Mouse (Mus musculus) small intestine, adult 2 months (tissue): ENCODE results near the gene Mri1. TPM values are rescaled to one million over a fixed set of nuclear protein-coding genes. Genes with fewer than 3 reads are reported as not detected.

Experiments used
- H3K27ac ChIP-seq: fragments of 200-500 bp; 2 replicates; pipeline ENCODE4 v1.5.1; 2012; ENCODE audit warnings: low read depth, low read length, control low read depth, inconsistent platforms; ENCODE audit not compliant: insufficient read depth
- H3K27me3 ChIP-seq: fragments of 200-500 bp; 2 replicates; pipeline ENCODE4 v1.6.1; 2012; ENCODE audit warnings: mild to moderate bottlenecking, moderate library complexity, low read length, inconsistent platforms; ENCODE audit not compliant: control insufficient read depth, insufficient read depth
- H3K36me3 ChIP-seq: fragments of 200-500 bp; 2 replicates; pipeline ENCODE4 v1.6.1; 2012; ENCODE audit warnings: mild to moderate bottlenecking, low read length, control low read depth, inconsistent platforms; ENCODE audit not compliant: control insufficient read depth, insufficient read depth
- H3K4me1 ChIP-seq: fragments of 200-500 bp; 2 replicates; pipeline ENCODE4 v1.6.1; 2012; ENCODE audit warnings: low read length, inconsistent platforms, mixed read lengths; ENCODE audit not compliant: control insufficient read depth, insufficient read depth, insufficient read length
- H3K4me3 ChIP-seq: fragments of 200-500 bp; 2 replicates; pipeline ENCODE4 v1.5.1; 2012; ENCODE audit warnings: low read depth, mild to moderate bottlenecking, control low read depth, inconsistent platforms, low read length, moderate library complexity
- CTCF ChIP-seq: fragments of 200-500 bp; IDR thresholded peaks from 2 replicates; pipeline ENCODE4 v1.5.1; 2012; ENCODE audit warnings: low read depth, mild to moderate bottlenecking, control low read depth, inconsistent platforms, low read length, moderate library complexity, mixed read lengths; ENCODE audit not compliant: insufficient replicate concordance, insufficient read length; ENCODE audit errors: extremely low read depth
- POLR2A ChIP-seq: fragments of 200-500 bp; IDR thresholded peaks from 2 replicates; pipeline ENCODE4 v1.6.1; 2012; ENCODE audit warnings: low read depth, mild to moderate bottlenecking, control low read depth, inconsistent platforms, low read length, moderate library complexity
- WGBS: fragments of 180-500 bp; shearing (Covaris S2); methylation state at CpG from one replicate; pipeline ENCODE4 v1.1.7; 2018; 5-methylcytosine and 5-hydroxymethylcytosine counted together
- polyA plus RNA-seq: library from polyadenylated mRNA; depleted of rRNA; stranded (reverse); fragments of >200 nt; gene quantifications from 2 replicates; pipeline ENCODE4 v1.2.3, GENCODE M21; 2012; rRNA removed

Mri1 gene
- polyA plus RNA-seq, 1 experiment = 76.0 TPM

DNA sequence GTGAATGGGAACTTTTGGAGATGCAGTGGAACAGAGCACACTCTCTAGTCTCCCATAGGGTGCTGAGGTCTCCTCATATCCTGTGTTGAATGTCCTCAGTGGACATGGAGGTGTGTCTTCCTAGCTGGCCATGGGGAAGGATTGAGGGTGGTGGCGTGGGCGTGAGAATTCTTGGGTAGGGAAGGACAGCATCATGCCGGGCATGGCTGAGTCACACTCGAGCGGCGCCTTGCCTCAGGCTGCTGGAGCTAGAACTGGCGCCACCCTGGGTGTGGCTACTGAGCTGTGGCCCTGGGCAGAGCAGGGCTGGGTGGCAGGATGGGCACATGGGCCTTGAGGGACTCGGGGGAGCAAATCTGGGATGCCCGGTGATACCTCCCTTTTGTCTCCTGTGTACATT, 54.7 kb downstream of the Mri1 start:
- Histone ChIP-seq H3K4me3 (peak overlapping the region; percentile 94), H3K36me3 (peaks cover 1% of the 10 kb centered on the region; the same call in 1 of the 2 replicates), H3K4me1 (peaks cover 28% of the 10 kb centered on the region), H3K27ac (peak overlapping the region; percentile 97), H3K27me3 (no peaks in the 10 kb centered on the region)
- no peak for TF ChIP-seq POLR2A
- no peak for TF ChIP-seq CTCF
- WGBS = 47% methylated on average over 9 of the region's 9 CpGs

DNA sequence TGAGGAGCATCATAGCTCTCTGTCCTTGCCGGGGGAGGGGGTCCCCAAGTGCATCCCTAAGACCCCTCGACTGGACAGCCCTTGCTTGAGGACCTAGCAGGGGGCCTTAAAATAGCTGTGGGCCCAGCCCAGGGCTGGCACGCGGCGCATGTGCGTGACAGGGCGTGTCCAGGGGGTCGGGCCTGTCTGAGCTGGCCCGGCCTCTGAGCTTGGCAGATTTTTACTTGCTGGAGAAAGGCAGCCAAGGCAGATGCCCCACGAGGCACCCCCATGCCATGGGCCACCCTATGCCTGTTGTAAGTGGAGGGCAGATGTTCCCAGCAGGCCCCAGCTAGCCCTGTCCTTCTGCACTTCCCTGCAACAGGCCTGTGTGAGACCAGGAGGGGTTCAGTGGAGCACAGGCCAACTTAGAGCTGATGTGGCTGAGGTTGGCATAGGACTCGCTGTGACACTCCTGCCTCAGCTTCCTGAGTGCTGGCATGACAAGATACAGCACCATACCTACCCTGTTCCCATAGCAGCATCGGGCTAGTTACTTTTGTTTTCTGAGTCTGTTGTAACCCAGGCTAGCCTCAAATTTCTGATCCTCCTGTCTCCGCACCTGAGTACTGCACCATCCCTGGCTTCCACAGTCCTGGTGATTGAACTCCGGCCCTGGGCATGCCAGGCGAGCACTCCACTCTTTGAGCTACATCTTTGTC, 55.4 kb downstream of the Mri1 start:
- H3K27me3 ChIP-seq = no peaks in the 10 kb centered on the region
- H3K27ac ChIP-seq = peak overlapping the region; percentile 97
- peaks cover under 1% of the 10 kb centered on the region; the same call in 1 of the 2 replicates for H3K36me3 ChIP-seq
- H3K4me3 ChIP-seq = peak overlapping the region; percentile 94
- 42% methylated on average over 15 of the region's 15 CpGs for WGBS
- peaks cover 28% of the 10 kb centered on the region for H3K4me1 ChIP-seq
- peak; percentile 33; the same call in 1 of the 2 replicates for TF ChIP-seq POLR2A
- TF ChIP-seq CTCF = no peak

DNA sequence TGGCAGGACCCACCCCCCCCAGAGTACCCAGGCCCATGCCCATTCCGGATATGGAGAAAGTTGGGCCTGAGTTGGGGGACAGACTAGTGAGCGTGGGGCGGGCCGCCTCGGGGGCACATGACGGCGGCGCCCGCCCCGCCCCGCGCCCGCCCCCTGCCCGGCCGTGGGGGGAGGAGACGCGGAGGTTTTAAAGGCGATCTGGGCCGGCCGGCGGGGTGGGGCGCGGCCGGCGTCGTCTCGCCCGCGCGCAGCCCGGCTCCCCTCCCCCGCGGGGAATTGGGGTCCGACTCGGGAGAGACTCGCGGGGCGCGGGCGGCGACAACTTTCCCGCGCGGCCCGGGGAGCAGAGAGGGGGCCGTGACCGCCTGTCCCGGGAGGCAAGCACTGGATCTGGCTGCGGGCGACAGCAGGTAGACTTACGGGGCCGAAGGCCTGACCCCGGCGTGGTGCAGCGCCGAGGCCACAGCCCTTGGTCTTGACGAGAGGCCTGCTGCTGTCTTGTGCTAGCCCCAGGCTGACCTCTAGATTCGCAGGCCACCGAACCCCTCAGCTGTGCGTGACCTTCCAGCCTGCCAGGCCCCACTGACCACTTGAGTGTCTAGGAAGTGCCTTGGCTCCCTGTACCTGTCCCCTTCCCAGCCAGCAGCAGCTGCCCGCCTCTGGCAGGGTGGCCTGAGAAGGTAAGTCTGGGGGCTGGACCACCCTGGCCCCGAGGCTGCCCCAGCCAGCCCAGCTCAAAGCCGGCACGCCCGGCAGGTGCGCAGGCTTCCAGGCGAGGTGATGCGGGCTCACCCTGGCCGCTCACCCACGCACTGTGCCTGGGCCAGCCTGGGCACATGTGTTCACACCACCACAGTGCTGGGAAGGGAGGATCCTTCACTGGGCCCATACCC, 56.2 kb downstream of the Mri1 start:
- Histone ChIP-seq H3K36me3 (no peaks in the 10 kb centered on the region), H3K27me3 (no peaks in the 10 kb centered on the region), H3K4me1 (peaks cover 28% of the 10 kb centered on the region), H3K4me3 (peak overlapping the region; percentile 94), H3K27ac (peak overlapping the region; percentile 97)
- 2% methylated on average over 70 of the region's 70 CpGs for WGBS
- TF ChIP-seq CTCF = no peak
- TF ChIP-seq POLR2A = peak; percentile 94

DNA sequence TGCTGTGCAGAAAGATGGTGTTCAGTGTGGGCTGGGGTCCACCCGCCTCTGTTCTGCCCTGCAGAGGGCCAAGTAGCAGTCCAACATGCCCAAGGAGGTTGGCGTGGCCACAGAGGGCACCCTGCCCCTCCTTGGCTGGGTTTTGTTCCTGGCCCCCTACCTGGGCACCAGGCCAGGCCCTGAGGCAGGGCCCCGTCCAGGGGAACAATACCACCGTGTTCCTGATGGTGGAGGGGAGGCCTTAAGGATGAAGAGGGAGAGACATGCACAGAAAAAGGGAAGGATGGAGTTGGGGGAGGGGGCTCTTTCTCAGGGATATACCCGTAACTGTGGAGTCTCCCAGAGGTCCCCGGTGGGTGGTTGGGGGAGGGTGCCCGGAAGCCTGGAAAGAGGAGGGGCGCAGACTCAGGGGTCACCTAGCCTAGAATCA, 57.0 kb downstream of the Mri1 start:
- TF ChIP-seq POLR2A (no peak), CTCF (no peak)
- peaks cover 28% of the 10 kb centered on the region for H3K4me1 ChIP-seq
- H3K4me3 ChIP-seq = peak overlapping the region; percentile 94
- H3K27me3 ChIP-seq = no peaks in the 10 kb centered on the region
- 57% methylated on average over 8 of the region's 8 CpGs for WGBS
- H3K27ac ChIP-seq = 0 out of 2 replicates have a peak overlapping the region, but pooled peaks have one; percentile 7
- H3K36me3 ChIP-seq = no peaks in the 10 kb centered on the region

Other genes with a start within 250 kb of the Mri1 start
- gene 2210011C24Rik, start 245.2 kb downstream of the Mri1 start, polyA plus RNA-seq = 9.1 and 13.5 TPM in 2 replicates
- 0.11 and 0.15 TPM in 2 replicates for gene Palm3, start 235.9 kb downstream of the Mri1 start, polyA plus RNA-seq
- 2.3 and 5.5 TPM in 2 replicates for gene Il27ra, start 214.7 kb downstream of the Mri1 start, polyA plus RNA-seq
- 0.96 and 0.99 TPM in 2 replicates for gene Rln3, start 212.3 kb downstream of the Mri1 start, polyA plus RNA-seq
- gene Gm10643, start 192.2 kb downstream of the Mri1 start, polyA plus RNA-seq = 0.48 TPM in 1 of 2 replicates, not detected in the other
- 23.2 and 42.2 TPM in 2 replicates for gene Rfx1, start 190.5 kb downstream of the Mri1 start, polyA plus RNA-seq
- 37.4 and 108 TPM in 2 replicates for gene Dcaf15, start 152.6 kb downstream of the Mri1 start, polyA plus RNA-seq
- 3.8 and 12.7 TPM in 2 replicates for gene Podnl1, start 131.3 kb downstream of the Mri1 start, polyA plus RNA-seq
- gene Cc2d1a, start 109.4 kb downstream of the Mri1 start, polyA plus RNA-seq = 21.0 and 50.8 TPM in 2 replicates
- gene 4930432K21Rik, start 109.3 kb downstream of the Mri1 start, polyA plus RNA-seq = 0.05 and 0.22 TPM in 2 replicates
- gene Nanos3, start 72.1 kb downstream of the Mri1 start, polyA plus RNA-seq = 0.22 and 0.62 TPM in 2 replicates
- gene Zswim4, start 20.3 kb downstream of the Mri1 start, polyA plus RNA-seq = 8.1 and 30.0 TPM in 2 replicates
- gene D8Ertd738e, start 7.6 kb downstream of the Mri1 start, polyA plus RNA-seq = 46.2 and 63.5 TPM in 2 replicates
- gene Ccdc130, start 13.1 kb upstream of the Mri1 start, polyA plus RNA-seq = 11.9 and 37.3 TPM in 2 replicates
- gene Cacna1a, start 131.1 kb upstream of the Mri1 start, polyA plus RNA-seq = 5.2 and 23.5 TPM in 2 replicates